Mouse (Mus musculus): ENCODE data around the gene Gm9936. TPM values are rescaled to one million over a fixed set of nuclear protein-coding genes. Genes with fewer than 3 reads are reported as not detected.
"Not testable (repeated sequence)": the region's sequence is repeated elsewhere in the genome, so short reads cannot be mapped to it uniquely, and the experiment has no call there.

The Gm9936 gene
- 3.0 and 3.6 TPM in 2 replicates for polyA plus RNA-seq (2015; fragmentation: Nextera tagmentation; extraction: Ambion mirVana)

DNA sequence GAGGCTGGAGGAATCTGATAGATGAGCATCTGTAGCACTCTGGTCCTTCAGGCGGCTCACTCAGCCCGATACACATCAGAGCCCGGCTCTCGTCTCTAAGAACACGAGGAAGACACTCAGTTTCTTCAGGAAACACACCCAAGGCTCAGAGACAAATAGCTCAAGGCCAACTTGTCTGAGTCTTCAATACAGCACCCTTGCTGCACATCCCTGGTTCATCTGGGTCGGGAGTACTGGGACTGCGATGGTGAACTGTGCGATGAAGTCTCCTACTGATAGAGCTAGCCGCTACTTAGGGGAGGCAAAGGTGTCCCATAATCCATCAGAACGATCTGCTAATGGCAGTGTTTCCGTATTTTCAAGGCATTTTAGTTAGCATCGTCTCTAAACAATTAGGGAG, at the start of gene Gm9936:
Gene Gm9936, minus strand, starts transcription at position 101 of the 400 bp plus-strand sequence.
- H3K27ac ChIP-seq = peak within 1 kb of the TSS; percentile 42; the same call in 1 of the 2 replicates
- ATAC-seq (replicated peaks) = no peak
- 0 out of 2 replicates have a peak, but pooled peaks cover 7% of the 10 kb centered on the region for H3K4me1 ChIP-seq
- H3K36me3 ChIP-seq (replicated peaks) = no peaks in the 10 kb centered on the region
- 85% methylated on average over 12 of the region's 12 CpGs for WGBS
- no peaks in the 10 kb centered on the region for H3K9me3 ChIP-seq
- peak within 1 kb of the TSS; percentile 19 for H3K4me3 ChIP-seq
- peak within 1 kb of the TSS; percentile 47 for H3K4me2 ChIP-seq
- no peaks in the 10 kb centered on the region for H3K27me3 ChIP-seq (replicated peaks)
- no peak within 1 kb of the TSS for H3K9ac ChIP-seq

- WGBS = 19% methylated on average over 1 of the region's 1 CpGs
Observed at GRCm38 (mm10) chr5:114902413-114902812, 43.9 kb upstream of the Gm9936 start.

GRCm38 (mm10) chr5:114898857-114899256, 40.4 kb upstream of the Gm9936 start:
- no peaks in the 10 kb centered on the region for H3K27me3 ChIP-seq (replicated peaks)
- no peak overlapping the region for H3K27ac ChIP-seq
- no peak overlapping the region for H3K4me3 ChIP-seq
- no peaks in the 10 kb centered on the region for H3K4me1 ChIP-seq
- H3K4me2 ChIP-seq = no peak overlapping the region
- 80% methylated on average over 7 of the region's 7 CpGs for WGBS
- no peaks in the 10 kb centered on the region for H3K9me3 ChIP-seq
- no peaks in the 10 kb centered on the region for H3K36me3 ChIP-seq (replicated peaks)
- H3K9ac ChIP-seq = no peak overlapping the region
- ATAC-seq (replicated peaks) = no peak

More at GRCm38 (mm10) chr5:114902413-114902812, 43.9 kb upstream of the Gm9936 start:
- no peaks in the 10 kb centered on the region for H3K27me3 ChIP-seq (replicated peaks)
- ATAC-seq (replicated peaks) = no peak
- H3K9ac ChIP-seq = no peak overlapping the region
- H3K27ac ChIP-seq = no peak overlapping the region
- no peak overlapping the region for H3K4me3 ChIP-seq
- no peak overlapping the region for H3K4me2 ChIP-seq
- H3K9me3 ChIP-seq = no peaks in the 10 kb centered on the region
- no peaks in the 10 kb centered on the region for H3K4me1 ChIP-seq
- H3K36me3 ChIP-seq (replicated peaks) = no peaks in the 10 kb centered on the region

GRCm38 (mm10) chr5:114897374-114897793, 38.9 kb upstream of the Gm9936 start:
- no peaks in the 10 kb centered on the region for H3K4me1 ChIP-seq
- no peaks in the 10 kb centered on the region for H3K9me3 ChIP-seq
- no peak overlapping the region for H3K27ac ChIP-seq
- H3K36me3 ChIP-seq (replicated peaks) = no peaks in the 10 kb centered on the region
- H3K4me2 ChIP-seq = 0 out of 2 replicates have a peak overlapping the region, but pooled peaks have one; percentile 4
- WGBS = 15% methylated on average over 7 of the region's 7 CpGs
- no peak overlapping the region for H3K4me3 ChIP-seq
- no peak overlapping the region for H3K9ac ChIP-seq
- H3K27me3 ChIP-seq (replicated peaks) = no peaks in the 10 kb centered on the region
- no peak for ATAC-seq (replicated peaks)

- Histone ChIP-seq H3K9ac (no peak within 1 kb of the TSS), H3K27ac (no peak within 1 kb of the TSS), H3K27me3 (replicated peaks) (no peaks in the 10 kb centered on the region), H3K4me3 (no peak within 1 kb of the TSS), H3K36me3 (replicated peaks) (no peaks in the 10 kb centered on the region), H3K4me1 (no peaks in the 10 kb centered on the region), H3K4me2 (0 out of 2 replicates have a peak within 1 kb of the TSS, but pooled peaks have one; percentile 4), H3K9me3 (no peaks in the 10 kb centered on the region)
- ATAC-seq (replicated peaks) = no peak
- WGBS = 61% methylated on average over 13 of the region's 13 CpGs
Observed at GRCm38 (mm10) chr5:114896688-114897373, 38.3 kb upstream of the Gm9936 start, which contains the start of gene Oasl2. Oasl2 (plus strand) TSS chr5:114896936.

GRCm38 (mm10) chr5:114895542-114895941, 37.1 kb upstream of the Gm9936 start:
- H3K4me2 ChIP-seq = no peak overlapping the region
- H3K4me1 ChIP-seq = no peaks in the 10 kb centered on the region
- no peak overlapping the region for H3K27ac ChIP-seq
- no peaks in the 10 kb centered on the region for H3K36me3 ChIP-seq (replicated peaks)
- no peak overlapping the region for H3K4me3 ChIP-seq
- H3K27me3 ChIP-seq (replicated peaks) = no peaks in the 10 kb centered on the region
- ATAC-seq (replicated peaks) = no peak
- no peaks in the 10 kb centered on the region for H3K9me3 ChIP-seq
- 92% methylated on average over 4 of the region's 4 CpGs for WGBS
- no peak overlapping the region for H3K9ac ChIP-seq

DNA sequence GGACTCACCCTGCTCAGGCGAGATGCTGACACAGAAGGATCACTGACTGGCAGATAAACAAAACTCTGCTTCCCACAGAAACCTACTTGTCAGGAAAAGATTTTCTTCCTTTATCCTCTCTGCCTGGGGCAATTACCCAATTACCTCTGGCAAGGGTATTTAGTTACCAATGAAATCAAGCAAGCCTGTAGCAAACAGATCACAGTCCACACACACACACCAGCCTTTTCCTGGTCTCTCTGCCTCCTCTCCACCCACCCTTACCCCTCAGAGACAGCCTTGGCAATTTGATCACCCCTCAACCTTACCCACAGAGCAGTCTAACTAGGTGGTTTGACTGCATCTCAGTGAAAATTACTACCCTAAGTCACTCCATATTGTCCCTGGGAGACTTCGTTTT, 30.5 kb upstream of the Gm9936 start:
- H3K4me2 ChIP-seq = no peak overlapping the region

DNA sequence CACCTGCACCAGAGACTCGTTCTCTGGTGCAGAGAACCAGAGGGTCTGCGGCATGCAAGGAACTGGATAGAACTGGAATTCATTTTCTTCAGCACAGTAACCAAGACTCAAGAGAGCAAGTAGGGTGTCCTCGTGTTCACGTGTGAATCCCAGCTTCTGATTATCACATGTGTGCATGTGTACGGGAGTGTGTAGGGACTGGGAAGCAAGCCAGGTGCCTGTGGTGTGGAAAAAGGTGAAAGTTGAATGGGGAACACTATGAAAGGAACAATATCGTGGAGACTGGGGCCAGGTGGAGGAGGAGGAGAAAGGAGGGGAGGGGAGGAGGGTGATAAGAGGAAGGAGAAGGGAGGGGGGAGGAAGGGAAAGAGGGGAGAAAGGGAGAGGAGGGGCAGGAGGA, 28.3 kb upstream of the Gm9936 start:
- Histone ChIP-seq H3K4me3 (no peak overlapping the region), H3K4me2 (no peak overlapping the region)
- WGBS = 82% methylated on average over 6 of the region's 6 CpGs

More for the DNA sequence above, 30.5 kb upstream of the Gm9936 start:
- Histone ChIP-seq H3K27ac (no peak overlapping the region), H3K36me3 (replicated peaks) (no peaks in the 10 kb centered on the region), H3K4me3 (no peak overlapping the region), H3K27me3 (replicated peaks) (no peaks in the 10 kb centered on the region), H3K9ac (no peak overlapping the region), H3K4me1 (no peaks in the 10 kb centered on the region), H3K9me3 (no peaks in the 10 kb centered on the region)
- ATAC-seq (replicated peaks) = no peak
- WGBS = 85% methylated on average over 2 of the region's 2 CpGs

GRCm38 (mm10) chr5:114883022-114883421, 24.5 kb upstream of the Gm9936 start:
- WGBS = 95% methylated on average over 11 of the region's 11 CpGs
- Histone ChIP-seq H3K4me2 (no peak overlapping the region), H3K36me3 (replicated peaks) (no peaks in the 10 kb centered on the region), H3K9ac (no peak overlapping the region), H3K27me3 (replicated peaks) (no peaks in the 10 kb centered on the region), H3K4me3 (no peak overlapping the region), H3K9me3 (no peaks in the 10 kb centered on the region), H3K4me1 (no peaks in the 10 kb centered on the region), H3K27ac (no peak overlapping the region)
- no peak for ATAC-seq (replicated peaks)

More for the DNA sequence above, 28.3 kb upstream of the Gm9936 start:
- no peaks in the 10 kb centered on the region for H3K27me3 ChIP-seq (replicated peaks)
- H3K27ac ChIP-seq = no peak overlapping the region
- H3K36me3 ChIP-seq (replicated peaks) = no peaks in the 10 kb centered on the region
- H3K9me3 ChIP-seq = no peaks in the 10 kb centered on the region
- no peak for ATAC-seq (replicated peaks)
- H3K4me1 ChIP-seq = no peaks in the 10 kb centered on the region
- H3K9ac ChIP-seq = no peak overlapping the region

DNA sequence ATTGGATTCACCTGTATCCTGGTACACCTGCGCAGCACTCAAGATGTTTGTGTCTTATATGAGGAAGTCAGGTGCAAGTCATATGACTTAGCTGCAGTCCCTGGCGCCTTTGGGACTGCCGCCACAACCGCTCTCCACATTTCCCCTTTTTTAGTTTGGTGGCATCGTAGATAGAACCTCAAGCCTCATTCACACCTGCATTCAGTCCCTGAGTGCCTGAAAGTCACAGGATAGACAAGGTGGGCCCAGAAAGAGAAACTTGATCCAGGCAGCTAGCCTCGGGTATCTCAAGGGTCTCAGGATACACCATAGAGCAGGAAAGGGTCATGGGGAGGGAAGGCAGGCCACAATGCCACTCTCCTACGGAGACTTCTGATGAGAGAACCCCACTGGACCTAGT, 23.8 kb upstream of the Gm9936 start:
- H3K4me3 ChIP-seq; H3K4me2 ChIP-seq; H3K27ac ChIP-seq; H3K27me3 ChIP-seq (replicated peaks); H3K36me3 ChIP-seq (replicated peaks); H3K9ac ChIP-seq; H3K9me3 ChIP-seq; ATAC-seq (replicated peaks); H3K4me1 ChIP-seq: not testable (repeated sequence)
- 87% methylated on average over 6 of the region's 7 CpGs for WGBS

DNA sequence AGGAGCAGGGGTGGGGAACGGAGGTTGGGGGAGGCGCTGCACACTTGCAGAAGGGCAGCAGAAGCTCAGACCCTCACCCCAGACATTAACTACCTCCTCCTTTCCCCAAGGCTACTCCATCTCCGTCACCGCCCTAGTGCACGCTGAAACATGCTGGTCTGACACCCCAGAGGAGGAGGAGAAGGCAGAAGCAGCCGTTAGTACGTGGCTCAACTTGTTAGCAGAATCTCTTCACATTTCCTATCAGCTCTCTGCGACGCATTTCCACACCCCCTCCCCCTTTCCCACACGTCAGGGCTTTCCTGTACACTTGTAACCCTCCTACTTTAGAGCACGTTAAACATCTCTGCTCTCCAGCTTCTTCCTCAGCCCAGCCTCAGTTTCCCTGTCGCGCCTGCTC, 20.9 kb upstream of the Gm9936 start:
- no peak overlapping the region for H3K4me2 ChIP-seq
- H3K9me3 ChIP-seq = no peaks in the 10 kb centered on the region
- H3K36me3 ChIP-seq (replicated peaks) = no peaks in the 10 kb centered on the region
- ATAC-seq (replicated peaks) = no peak
- H3K4me3 ChIP-seq = no peak overlapping the region
- H3K9ac ChIP-seq = no peak overlapping the region
- no peaks in the 10 kb centered on the region for H3K27me3 ChIP-seq (replicated peaks)
- 74% methylated on average over 13 of the region's 13 CpGs for WGBS
- no peak overlapping the region for H3K27ac ChIP-seq
- H3K4me1 ChIP-seq = no peaks in the 10 kb centered on the region

GRCm38 (mm10) chr5:114877487-114877886, 19.0 kb upstream of the Gm9936 start:
- Histone ChIP-seq H3K9me3 (no peaks in the 10 kb centered on the region), H3K4me1 (no peaks in the 10 kb centered on the region), H3K36me3 (replicated peaks) (no peaks in the 10 kb centered on the region), H3K27me3 (replicated peaks) (no peaks in the 10 kb centered on the region), H3K9ac (no peak overlapping the region), H3K4me3 (no peak overlapping the region), H3K4me2 (no peak overlapping the region), H3K27ac (no peak overlapping the region)
- ATAC-seq (replicated peaks) = no peak
- WGBS = 69% methylated on average over 7 of the region's 7 CpGs

GRCm38 (mm10) chr5:114876331-114876730, 17.8 kb upstream of the Gm9936 start:
- 31% methylated on average over 6 of the region's 6 CpGs for WGBS
- Histone ChIP-seq H3K9me3 (no peaks in the 10 kb centered on the region), H3K9ac (no peak overlapping the region), H3K36me3 (replicated peaks) (no peaks in the 10 kb centered on the region), H3K27me3 (replicated peaks) (no peaks in the 10 kb centered on the region), H3K4me3 (no peak overlapping the region), H3K4me2 (no peak overlapping the region), H3K4me1 (no peaks in the 10 kb centered on the region), H3K27ac (no peak overlapping the region)
- no peak for ATAC-seq (replicated peaks)
